In genomic region chr8:57757476-57757875, GRCm38 (mm10) we compare ENCODE assay signal across 17 mouse cellular contexts.
"Had no signal": no experiment of that assay in that cellular context is flagged by ENCODE, and none has a peak within 500 bp of the region (broad histone marks: within the 10 kb centered on the region; RNA-seq: fewer than 3 reads in every experiment).

No protein-coding gene starts in this region.

- H3K9ac ChIP-seq: lung, embryonic 14.5 days; midbrain, embryonic 13.5 days; neural tube, embryonic 13.5 days; neural tube, embryonic 15.5 days had no signal

- H3K9me3 ChIP-seq: midbrain, embryonic 10.5 days; midbrain, embryonic 13.5 days; neural tube, embryonic 13.5 days; neural tube, embryonic 15.5 days had no signal

- H3K4me1 ChIP-seq: midbrain, embryonic 13.5 days had no signal

- H3K27me3 ChIP-seq: midbrain, embryonic 13.5 days; neural tube, embryonic 13.5 days; neural tube, embryonic 15.5 days had no signal

- H3K4me2 ChIP-seq: lung, embryonic 14.5 days; midbrain, embryonic 13.5 days; neural tube, embryonic 13.5 days; neural tube, embryonic 15.5 days had no signal

- DNase-seq: lung, adult 18-20 months; lung, embryonic 14.5 days; lung, postnatal 10 days; lung, postnatal 4 days; retina, postnatal 1 day; right cerebral cortex, adult 18-20 months; right cerebral cortex, postnatal 25 days; spleen, adult 18-20 months; thymus, adult 18-20 months; thymus, postnatal 14 days; thymus, postnatal 36 days had no signal

- H3K4me3 ChIP-seq: midbrain, embryonic 10.5 days; midbrain, embryonic 13.5 days; myocyte; neural tube, embryonic 13.5 days; neural tube, embryonic 15.5 days had no signal

- H3K36me3 ChIP-seq: midbrain, embryonic 10.5 days; midbrain, embryonic 13.5 days; neural tube, embryonic 13.5 days; neural tube, embryonic 15.5 days had no signal

- H3K27ac ChIP-seq: midbrain, embryonic 10.5 days; midbrain, embryonic 13.5 days; neural tube, embryonic 13.5 days; neural tube, embryonic 15.5 days had no signal

- ATAC-seq: midbrain, embryonic 13.5 days; midbrain, embryonic 16.5 days had no signal
